Mouse (Mus musculus) MEL (cell line): ENCODE measurements around the gene Gm20388. TPM values are rescaled to one million over a fixed set of nuclear protein-coding genes. Genes with fewer than 3 reads are reported as not detected.

Source experiments
- DNase-seq: peaks from one replicate; pipeline ENCODE4 v3.0.0; 2011; ENCODE audit warnings: low read depth, low spot score
- H3K27ac ChIP-seq: 2 replicates; pipeline ENCODE4 v1.5.1; 2012; ENCODE audit warnings: low read depth, mild to moderate bottlenecking, control low read depth, low read length, moderate library complexity; ENCODE audit not compliant: control insufficient read depth
- H3K27me3 ChIP-seq, 2 experiments: fragments of 150-350 bp in 1 of 2; sonication (generic) in 1 of 2; 2 replicates each; pipeline ENCODE4 v1.6.1; 2012; ENCODE audit warnings: low read length in 2 of 2, mild to moderate bottlenecking in 2 of 2, improper control_type of control experiment in 1 of 2, moderate library complexity in 1 of 2; ENCODE audit not compliant: insufficient read depth in 2 of 2, control insufficient read depth in 1 of 2
- H3K36me3 ChIP-seq, 2 experiments: 2 replicates each; pipeline ENCODE4 v1.6.1; 2012 to 2014; ENCODE audit warnings: low read length in 2 of 2, improper control_type of control experiment in 1 of 2, inconsistent platforms in 1 of 2, mild to moderate bottlenecking in 1 of 2; ENCODE audit not compliant: insufficient read depth in 2 of 2, control insufficient read depth in 1 of 2
- H3K4me1 ChIP-seq, 2 experiments: fragments of 150-350 bp in 1 of 2; sonication (generic) in 1 of 2; 2 replicates each; pipeline ENCODE4 v1.6.1; 2012; ENCODE audit warnings: low read length in 2 of 2, improper control_type of control experiment in 1 of 2, mild to moderate bottlenecking in 1 of 2; ENCODE audit not compliant: insufficient read depth in 2 of 2, control insufficient read depth in 1 of 2
- H3K4me3 ChIP-seq, 2 experiments: fragments of 150-350 bp in 1 of 2; sonication (generic) in 1 of 2; 2 replicates each; pipeline ENCODE4 v1.5.1; 2012; ENCODE audit warnings: low read depth in 2 of 2, low read length in 2 of 2, mild to moderate bottlenecking in 2 of 2, moderate library complexity in 2 of 2, control low read depth in 1 of 2, improper control_type of control experiment in 1 of 2; ENCODE audit not compliant: control insufficient read depth in 1 of 2, insufficient read depth in 1 of 2
- H3K79me2 ChIP-seq: 2 replicates; pipeline ENCODE4 v1.6.1; 2012; ENCODE audit warnings: mild to moderate bottlenecking, low read length, moderate library complexity; ENCODE audit not compliant: control insufficient read depth, poor library complexity, insufficient read depth
- H3K9ac ChIP-seq: 2 replicates; pipeline ENCODE4 v1.6.1; 2012; ENCODE audit warnings: low read depth, mild to moderate bottlenecking, control low read depth, low read length, moderate library complexity; ENCODE audit not compliant: control insufficient read depth, poor library complexity, severe bottlenecking
- H3K9me3 ChIP-seq: fragments of 150-350 bp; sonication (generic); replicated peaks from 2 replicates; pipeline ENCODE4 v1.6.1; 2012; ENCODE audit warnings: mild to moderate bottlenecking, low read length, improper control_type of control experiment, moderate library complexity; ENCODE audit not compliant: insufficient read depth
- E2F4 ChIP-seq: IDR thresholded peaks from 2 replicates; pipeline ENCODE4 v1.6.1; 2011; ENCODE audit warnings: low read depth, low read length, improper control_type of control experiment, borderline replicate concordance
- ELF1 ChIP-seq: IDR thresholded peaks from 2 replicates; pipeline ENCODE4 v1.6.1; 2014; ENCODE audit warnings: low read depth, mild to moderate bottlenecking, inconsistent platforms, low read length, improper control_type of control experiment, moderate library complexity
- EP300 ChIP-seq, 2 experiments: IDR thresholded peaks; 2 replicates each; pipeline ENCODE4 v1.6.1; 2011; ENCODE audit warnings: improper control_type of control experiment in 2 of 2, low read length in 2 of 2, low read depth in 1 of 2, mild to moderate bottlenecking in 1 of 2
- GABPA ChIP-seq: IDR thresholded peaks from 2 replicates; pipeline ENCODE4 v1.6.1; 2012; ENCODE audit warnings: low read depth, mild to moderate bottlenecking, inconsistent platforms, low read length, improper control_type of control experiment, moderate library complexity
- GATA1 ChIP-seq: IDR thresholded peaks from 2 replicates; pipeline ENCODE4 v1.6.1; 2011; ENCODE audit warnings: low read depth, low read length, improper control_type of control experiment
- HCFC1 ChIP-seq: IDR thresholded peaks from 2 replicates; pipeline ENCODE4 v1.6.1; 2012; ENCODE audit warnings: low read depth, mild to moderate bottlenecking, inconsistent platforms, low read length, improper control_type of control experiment, moderate library complexity
- KAT2A ChIP-seq: conservative IDR thresholded peaks from 2 replicates; pipeline ENCODE4 v1.6.1; 2012; ENCODE audit warnings: low read depth, low read length, improper control_type of control experiment, inconsistent platforms
- MAFK ChIP-seq: IDR thresholded peaks from 2 replicates; pipeline ENCODE4 v1.6.1; 2011; ENCODE audit warnings: low read depth, mild to moderate bottlenecking, low read length, improper control_type of control experiment, borderline replicate concordance
- MAX ChIP-seq: IDR thresholded peaks from 2 replicates; pipeline ENCODE4 v1.6.1; 2011; ENCODE audit warnings: low read length, improper control_type of control experiment
- MAZ ChIP-seq: IDR thresholded peaks from 2 replicates; pipeline ENCODE4 v1.6.1; 2012; ENCODE audit warnings: low read depth, mild to moderate bottlenecking, inconsistent platforms, low read length, improper control_type of control experiment
- MEF2A ChIP-seq: IDR thresholded peaks from 2 replicates; pipeline ENCODE4 v1.6.1; 2014; ENCODE audit warnings: low read depth, mild to moderate bottlenecking, inconsistent platforms, low read length, improper control_type of control experiment; ENCODE audit not compliant: poor library complexity, insufficient replicate concordance, severe bottlenecking; ENCODE audit errors: extremely low read depth
- MXI1 ChIP-seq: IDR thresholded peaks from 2 replicates; pipeline ENCODE4 v1.6.1; 2011; ENCODE audit warnings: mild to moderate bottlenecking, low read depth, low read length, improper control_type of control experiment
- MYB ChIP-seq: IDR thresholded peaks from 2 replicates; pipeline ENCODE4 v1.6.1; 2011; ENCODE audit warnings: mild to moderate bottlenecking, low read depth, low read length, improper control_type of control experiment
- MYC ChIP-seq: IDR thresholded peaks from 2 replicates; pipeline ENCODE4 v1.6.1; 2011; ENCODE audit warnings: low read depth, mild to moderate bottlenecking, low read length, improper control_type of control experiment, moderate library complexity
- NELFE ChIP-seq: IDR thresholded peaks from 2 replicates; pipeline ENCODE4 v1.6.1; 2011; ENCODE audit warnings: low read depth, low read length, improper control_type of control experiment
- NRF1 ChIP-seq: IDR thresholded peaks from 2 replicates; pipeline ENCODE4 v1.6.1; 2014; ENCODE audit warnings: low read depth, mild to moderate bottlenecking, inconsistent platforms, low read length, improper control_type of control experiment, moderate library complexity; ENCODE audit not compliant: poor library complexity, insufficient read depth, severe bottlenecking
- POLR2A ChIP-seq, 2 experiments: IDR thresholded peaks; 2 replicates each; pipeline ENCODE4 v1.6.1; 2011 to 2012; ENCODE audit warnings: low read length in 2 of 2, mild to moderate bottlenecking in 2 of 2, control low read depth in 1 of 2, improper control_type of control experiment in 1 of 2, low read depth in 1 of 2, moderate library complexity in 1 of 2; ENCODE audit not compliant: control insufficient read depth in 1 of 2, insufficient read depth in 1 of 2, poor library complexity in 1 of 2
- POLR2AphosphoS2 ChIP-seq: IDR thresholded peaks from 2 replicates; pipeline ENCODE4 v1.6.1; 2011; ENCODE audit warnings: low read length, improper control_type of control experiment
- RAD21 ChIP-seq: IDR thresholded peaks from 2 replicates; pipeline ENCODE4 v1.6.1; 2011; ENCODE audit warnings: mild to moderate bottlenecking, low read depth, low read length, improper control_type of control experiment
- SIN3A ChIP-seq: IDR thresholded peaks from 2 replicates; pipeline ENCODE4 v1.6.1; 2012; ENCODE audit warnings: low read length, improper control_type of control experiment, inconsistent platforms
- TCF12 ChIP-seq: IDR thresholded peaks from 2 replicates; pipeline ENCODE4 v1.6.1; 2014; ENCODE audit warnings: low read depth, mild to moderate bottlenecking, inconsistent platforms, low read length, improper control_type of control experiment, moderate library complexity
- UBTF ChIP-seq: IDR thresholded peaks from 2 replicates; pipeline ENCODE4 v1.6.1; 2012; ENCODE audit warnings: low read depth, mild to moderate bottlenecking, inconsistent platforms, low read length, improper control_type of control experiment, moderate library complexity, borderline replicate concordance; ENCODE audit not compliant: insufficient read depth
- USF1 ChIP-seq: IDR thresholded peaks from 2 replicates; pipeline ENCODE4 v1.6.1; 2014; ENCODE audit warnings: low read depth, mild to moderate bottlenecking, inconsistent platforms, low read length, improper control_type of control experiment, moderate library complexity
- USF2 ChIP-seq, 2 experiments: IDR thresholded peaks; 2 replicates each; pipeline ENCODE4 v1.6.1; 2011 to 2012; ENCODE audit warnings: improper control_type of control experiment in 2 of 2, low read length in 2 of 2, borderline replicate concordance in 1 of 2, inconsistent platforms in 1 of 2, low read depth in 1 of 2, mild to moderate bottlenecking in 1 of 2; ENCODE audit not compliant: insufficient read depth in 1 of 2
- ZKSCAN1 ChIP-seq: IDR thresholded peaks from 2 replicates; pipeline ENCODE4 v1.6.1; 2012; ENCODE audit warnings: low read depth, mild to moderate bottlenecking, inconsistent platforms, low read length, improper control_type of control experiment, moderate library complexity
- ZNF384 ChIP-seq: IDR thresholded peaks from 2 replicates; pipeline ENCODE4 v1.6.1; 2012; ENCODE audit warnings: low read depth, mild to moderate bottlenecking, inconsistent platforms, low read length, improper control_type of control experiment
- polyA plus RNA-seq, 2 experiments: library from polyadenylated mRNA; stranded (reverse) in 1 of 2; unstranded in 1 of 2; fragments of >175 nt in 1 of 2; fragments of >200 nt in 1 of 2; gene quantifications; 2 replicates each; pipeline versions ENCODE4 v1.2.1 to v1.2.4; 2012; ENCODE audit warnings: low replicate concordance in 2 of 2, low read depth in 1 of 2; ENCODE audit not compliant: insufficient read length in 2 of 2, insufficient read depth in 1 of 2, missing spikeins in 1 of 2
- total RNA-seq: library from RNA; depleted of rRNA; stranded (reverse); fragments of 300-350 nt; gene quantifications from 2 replicates; pipeline ENCODE4 v1.2.3, GENCODE M21; 2012

Gene Gm20388
- total and polyA plus RNA-seq, 3 experiments = 11.1 to 17.8 TPM; not detected in 1

GRCm38 (mm10) chr8:122735110-122735509, 2824.5 kb downstream of the Gm20388 start:
- H3K79me2 ChIP-seq = no peaks in the 10 kb centered on the region; the same call in 1 of the 2 replicates
- TF ChIP-seq ZKSCAN1 (peak; percentile 95), MYB (0 out of 2 replicates have a peak, but pooled peaks have one; percentile 25), POLR2A (IDR thresholded peaks at IDR 0.05; ENCODE audit: control insufficient read depth in 1 of 2, insufficient read depth in 1 of 2, low read depth in 1 of 2, low read length in 2 of 2, poor library complexity in 1 of 2) (no peak), RAD21 (no peak; the same call in 1 of the 2 replicates), E2F4 (no peak), UBTF (0 out of 2 replicates have a peak, but pooled peaks have one; percentile 0), GATA1 (peak; percentile 32; the same call in 1 of the 2 replicates)
- no peaks in the 10 kb centered on the region for H3K27me3 ChIP-seq
- H3K4me3 ChIP-seq = peak overlapping the region; percentile 45 to 62
- peak overlapping the region; percentile 87 for H3K27ac ChIP-seq
- H3K9me3 ChIP-seq = no peaks in the 10 kb centered on the region
- peaks cover 10 to 42% of the 10 kb centered on the region in 2 experiments for H3K4me1 ChIP-seq
- DNase-seq = peak; percentile 66
- peaks cover 0 to 16% of the 10 kb centered on the region in 2 experiments; a peak in 2 of 4 replicates for H3K36me3 ChIP-seq
- H3K9ac ChIP-seq = peak overlapping the region; percentile 68

DNA sequence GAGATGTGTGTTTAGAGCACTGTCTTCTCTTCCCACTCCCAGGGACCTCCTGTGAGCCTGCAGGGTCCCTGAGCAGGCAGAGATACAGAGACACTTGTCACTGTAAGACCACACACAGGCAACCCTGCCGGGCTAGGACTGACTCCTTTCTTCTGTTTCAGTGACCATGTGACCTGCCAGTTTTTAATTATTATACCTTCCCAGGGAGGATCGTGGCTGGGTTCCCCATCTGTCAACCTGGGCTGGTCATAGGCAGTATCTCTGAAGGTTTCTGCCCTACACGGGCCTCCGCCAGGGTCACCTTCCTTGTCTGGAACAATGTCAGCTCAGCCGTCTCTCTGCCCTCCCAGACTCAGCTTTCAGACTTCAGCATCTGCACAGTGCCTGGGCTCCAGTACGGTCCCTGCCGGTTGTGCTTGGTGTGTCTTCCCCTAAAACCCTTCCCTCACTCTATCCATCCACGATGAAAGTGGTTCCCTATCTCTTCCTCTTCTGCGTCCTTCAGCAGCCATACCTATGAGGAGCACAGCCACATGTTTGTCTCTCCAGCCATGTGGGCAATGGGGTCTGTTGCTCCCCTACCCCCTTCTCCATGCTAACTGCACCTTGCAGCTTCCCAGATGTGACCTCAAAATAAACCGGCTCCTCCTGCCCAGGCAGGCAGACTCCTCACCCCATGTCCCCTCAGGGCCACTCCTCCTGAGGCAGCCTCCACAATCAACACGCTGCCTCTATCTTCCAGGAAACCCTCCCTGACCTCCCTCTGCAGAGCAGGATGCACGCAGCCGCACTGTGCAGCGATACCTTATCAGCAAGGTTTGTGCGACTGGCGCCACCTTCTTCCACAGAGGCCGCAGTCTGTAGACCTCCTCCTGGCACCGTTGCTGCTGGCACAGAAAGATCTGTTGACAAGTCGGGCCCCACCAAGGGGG, 2825.2 kb downstream of the Gm20388 start:
- Histone ChIP-seq H3K4me3 (peak overlapping the region; percentile 45 to 62), H3K27me3 (no peaks in the 10 kb centered on the region)
- TF ChIP-seq MYB (peak; percentile 78), ZKSCAN1 (no peak), POLR2AphosphoS2 (peak; percentile 85), KAT2A (peak; percentile 56; the same call in 1 of the 2 replicates), MEF2A (no peak), EP300 (IDR thresholded peaks at IDR 0.05; ENCODE audit: low read depth in 1 of 2, low read length in 2 of 2) (peak; percentile 85 to 96), E2F4 (peak; percentile 62; the same call in 1 of the 2 replicates), MYC (peak; percentile 98), ELF1 (peak; percentile 56), SIN3A (peak; percentile 96), NRF1 (peak; percentile 76), MAZ (peak; percentile 85), MAX (peak; percentile 89), TCF12 (peak; percentile 89), MAFK (no peak), USF2 (IDR thresholded peaks at IDR 0.05; ENCODE audit: borderline replicate concordance in 1 of 2, insufficient read depth in 1 of 2, low read depth in 1 of 2, low read length in 2 of 2) (no peak), GABPA (no peak), ZNF384 (no peak), HCFC1 (peak; percentile 65), NELFE (peak; percentile 84), POLR2A (IDR thresholded peaks at IDR 0.05; ENCODE audit: control insufficient read depth in 1 of 2, insufficient read depth in 1 of 2, low read depth in 1 of 2, low read length in 2 of 2, poor library complexity in 1 of 2) (peak; percentile 82 to 92), MXI1 (peak; percentile 93), USF1 (peak; percentile 75)

More for the DNA sequence above, 2825.2 kb downstream of the Gm20388 start:
- Histone ChIP-seq H3K9me3 (no peaks in the 10 kb centered on the region), H3K36me3 (peaks cover 0 to 16% of the 10 kb centered on the region in 2 experiments; a peak in 2 of 4 replicates), H3K27ac (peak overlapping the region; percentile 87), H3K9ac (peak overlapping the region; percentile 68), H3K79me2 (no peaks in the 10 kb centered on the region; the same call in 1 of the 2 replicates), H3K4me1 (peaks cover 10 to 42% of the 10 kb centered on the region in 2 experiments)
- peak; percentile 97 for DNase-seq
